Mouse (Mus musculus) hematopoietic stem cell, adult 5-6 weeks (primary cell): ENCODE results near the gene Smyd5. TPM values are rescaled to one million over a fixed set of nuclear protein-coding genes. Genes with fewer than 3 reads are reported as not detected.

Experiments used
- ATAC-seq, 2 experiments: fragments of 125-278 bp in 1 of 2; replicated peaks in 1 of 2; 2 replicates each; pipeline ENCODE4 v1.8.0; 2016 to 2017; ENCODE audit warnings: inconsistent platforms in 2 of 2, mild to moderate bottlenecking in 2 of 2, moderate number of reproducible peaks in 2 of 2, low read depth in 1 of 2, moderate TSS enrichment in 1 of 2; ENCODE audit not compliant: low FRiP score in 2 of 2, poor library complexity in 2 of 2, severe bottlenecking in 2 of 2, insufficient read depth in 1 of 2, low TSS enrichment in 1 of 2
- total RNA-seq: library from RNA; stranded (forward); fragments of 172-1452, 232-1000 nt; gene quantifications from 2 replicates; pipeline ENCODE4 v1.2.3, GENCODE M21; 2017

The Smyd5 gene
- total RNA-seq, 1 experiment from 2014 or later = 48.8 TPM

DNA sequence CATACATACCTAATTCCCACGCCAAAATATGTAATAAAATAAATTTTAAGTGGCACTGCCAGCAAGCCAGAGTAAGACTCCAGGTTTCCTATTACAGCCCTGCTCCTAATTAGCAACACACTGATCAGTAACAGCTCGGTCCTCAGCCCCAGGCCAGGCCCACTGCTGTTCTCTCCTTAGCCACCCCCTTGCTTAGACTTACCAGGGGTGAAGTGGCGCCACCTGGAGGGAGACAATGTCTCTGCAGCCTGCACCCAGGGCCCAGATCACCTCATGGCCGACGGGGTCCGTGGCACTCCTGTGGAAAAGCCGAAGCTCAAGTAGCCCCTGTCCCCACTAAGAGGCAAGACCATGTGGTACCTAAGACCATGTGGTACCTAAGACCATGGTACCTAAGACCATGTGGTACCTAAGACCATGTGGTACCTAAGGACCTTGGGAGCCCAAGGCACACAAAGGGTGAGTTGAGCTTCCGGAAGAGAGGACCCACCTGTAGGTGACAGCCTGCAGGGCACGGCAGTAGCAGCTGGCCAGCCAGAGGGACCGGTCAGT is 45.7 kb downstream of the Smyd5 start:
- peak in 1 of 2 experiments; percentile 47; a peak in 1 of 4 replicates for ATAC-seq

DNA sequence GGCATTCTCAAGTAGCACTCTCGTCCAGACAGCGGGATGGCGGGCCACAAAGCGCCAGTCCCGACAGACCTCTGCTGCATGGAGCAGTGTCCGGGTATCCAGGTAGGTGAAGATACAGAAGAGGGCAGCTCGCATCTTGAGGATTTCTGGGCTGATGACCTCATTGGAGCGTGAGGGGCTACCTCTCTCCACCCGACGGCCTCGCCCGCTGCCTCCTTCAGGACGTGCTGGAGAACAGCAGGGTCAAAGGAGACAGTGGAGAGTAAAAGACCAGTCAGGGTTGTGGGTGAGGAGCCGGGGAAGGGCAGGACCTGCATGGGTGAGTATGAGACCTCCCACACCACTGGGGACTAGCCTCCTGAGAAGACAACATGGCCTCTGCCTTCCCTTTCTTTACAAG is 46.6 kb downstream of the Smyd5 start:
- ATAC-seq = no peak

DNA sequence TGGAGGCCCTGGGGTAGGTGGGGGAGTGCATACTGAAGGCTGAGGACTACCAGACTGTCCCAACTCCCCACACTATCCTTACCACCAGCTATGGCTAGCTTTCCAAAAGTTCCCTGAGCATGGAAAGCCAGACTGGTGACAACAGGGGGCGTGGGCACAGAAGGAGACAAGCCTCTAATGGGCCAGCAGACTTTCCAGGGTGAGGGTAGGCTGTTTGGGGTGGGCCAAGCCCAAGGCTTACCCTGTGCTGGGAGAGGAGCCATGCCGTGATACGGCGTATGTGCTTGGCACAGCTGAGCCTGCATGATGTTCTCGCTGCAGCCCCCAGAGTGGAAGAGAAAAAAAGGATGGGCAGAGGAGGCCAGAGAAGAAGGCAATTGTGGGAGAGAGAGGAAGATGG is 48.2 kb downstream of the Smyd5 start:
- ATAC-seq = no peak

DNA sequence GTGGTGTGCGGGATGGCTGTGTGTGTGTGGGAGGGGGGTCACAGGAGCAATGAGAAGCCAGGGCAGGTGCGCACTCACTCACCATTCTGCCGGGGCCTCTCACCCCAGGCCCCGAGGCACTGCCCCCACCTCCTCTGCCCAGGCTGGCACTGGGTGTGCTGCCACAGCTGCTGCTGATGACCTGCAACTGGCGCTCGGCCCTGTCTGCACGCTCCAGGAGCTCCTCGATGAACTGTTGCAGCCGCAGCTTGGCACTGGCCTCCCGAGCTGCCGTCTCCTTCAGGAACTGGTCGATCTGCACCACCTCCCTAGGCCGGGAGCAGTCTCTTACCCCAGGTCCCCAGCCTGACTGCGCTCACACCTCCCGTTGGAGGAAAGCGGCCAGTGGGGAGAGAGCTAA is 48.9 kb downstream of the Smyd5 start:
- no peak for ATAC-seq

DNA sequence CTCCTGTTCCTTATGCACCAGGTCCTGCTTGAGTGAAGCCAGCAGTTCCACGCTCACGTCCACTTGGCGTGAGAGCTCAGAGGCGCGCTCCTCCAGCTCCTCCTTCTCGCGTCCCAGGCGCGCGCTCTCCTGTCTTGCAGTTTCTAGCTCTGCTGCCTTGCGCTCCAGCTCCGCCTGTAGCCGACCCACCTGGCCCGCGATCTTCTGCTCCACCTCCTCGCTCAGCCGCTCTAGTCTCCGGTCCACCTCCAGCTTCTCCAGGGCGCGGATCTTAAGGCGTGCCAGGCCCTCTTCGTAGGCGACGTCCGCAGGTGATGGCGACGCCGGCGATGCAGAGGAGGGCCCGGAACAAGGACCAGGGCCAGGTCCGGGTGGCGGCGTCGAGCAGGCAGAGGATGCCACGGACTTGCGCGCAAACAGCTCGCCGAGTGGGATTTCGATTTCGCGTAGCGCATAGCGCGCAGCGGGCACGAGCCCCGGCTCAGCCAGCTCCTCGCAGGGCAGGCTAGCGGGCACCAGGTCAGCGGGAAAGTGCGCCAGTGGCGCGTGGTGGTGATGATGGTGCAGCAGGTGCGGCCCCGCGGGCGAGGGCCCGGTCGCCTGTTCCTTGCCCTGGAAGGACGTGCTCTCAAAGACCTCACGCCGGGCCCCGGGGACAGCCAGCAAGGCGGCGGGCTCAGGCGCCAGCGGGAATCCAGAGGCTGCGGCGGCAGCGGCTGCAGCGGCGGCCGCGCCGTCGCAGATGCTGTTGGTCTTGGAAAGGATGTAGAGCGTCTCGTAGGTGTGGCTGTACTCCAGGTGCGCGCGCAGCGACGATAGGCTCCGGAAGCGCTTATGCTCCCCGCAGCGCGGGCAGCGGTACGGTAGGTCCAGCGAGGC is 52.3 kb downstream of the Smyd5 start:
- no peak for ATAC-seq

DNA sequence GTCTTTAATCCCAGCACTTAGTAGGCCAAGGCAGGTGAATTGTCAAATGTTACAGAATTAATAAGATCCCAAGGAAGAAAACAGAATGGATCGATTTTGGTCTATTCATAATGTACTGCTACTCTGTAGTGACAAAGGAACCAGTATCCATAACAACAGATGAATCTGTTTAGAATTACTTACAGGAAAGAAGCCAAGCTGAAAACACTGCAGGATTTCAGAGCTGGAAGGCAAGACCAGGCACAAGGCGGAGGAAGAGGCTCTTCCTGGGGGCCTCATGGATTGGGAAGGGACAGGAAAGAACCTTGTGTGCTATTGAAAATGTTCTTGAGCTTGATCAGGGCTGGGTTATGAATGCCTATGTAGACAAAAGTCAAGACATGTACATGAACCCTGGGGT is 53.9 kb downstream of the Smyd5 start:
- no peak for ATAC-seq

DNA sequence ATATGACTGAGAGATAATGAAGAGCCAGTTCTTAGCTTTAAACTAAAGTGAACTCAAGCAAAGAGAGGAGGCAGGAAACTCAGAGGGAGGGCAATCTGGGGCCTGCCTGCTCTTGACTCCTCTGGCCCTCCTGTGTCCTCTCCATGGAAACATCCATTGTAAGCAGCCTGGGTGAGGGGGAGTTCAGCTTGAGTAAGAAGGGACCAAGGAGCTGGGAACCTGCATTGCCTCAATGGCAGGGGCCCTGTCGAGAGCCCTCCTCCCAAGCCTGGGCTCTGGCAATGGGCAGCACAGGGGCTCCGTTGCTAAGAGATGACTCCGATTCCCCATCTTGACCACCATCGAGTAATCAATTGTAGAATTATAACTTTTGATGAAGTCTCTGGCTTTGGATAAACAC is 56.7 kb downstream of the Smyd5 start:
- no peak for ATAC-seq

DNA sequence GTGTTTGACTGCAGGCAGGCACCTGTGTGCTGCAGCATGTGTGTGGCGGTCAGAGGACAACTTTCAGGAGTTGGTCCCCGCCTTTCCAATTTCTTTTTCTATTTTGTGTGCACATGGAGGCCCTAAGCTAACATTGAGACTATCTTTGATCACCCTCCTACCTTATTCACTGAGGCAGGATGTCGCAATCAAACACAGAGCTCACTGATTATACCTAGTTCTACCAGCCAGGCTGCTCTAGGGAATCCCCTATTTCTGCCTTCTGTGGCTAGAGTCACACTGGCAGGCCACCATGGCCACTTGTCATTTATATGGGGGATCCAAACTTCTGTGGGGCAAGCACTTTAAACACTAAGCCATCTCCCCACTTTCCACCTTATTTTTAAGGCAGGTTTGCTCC is 57.9 kb downstream of the Smyd5 start:
- no peak for ATAC-seq

DNA sequence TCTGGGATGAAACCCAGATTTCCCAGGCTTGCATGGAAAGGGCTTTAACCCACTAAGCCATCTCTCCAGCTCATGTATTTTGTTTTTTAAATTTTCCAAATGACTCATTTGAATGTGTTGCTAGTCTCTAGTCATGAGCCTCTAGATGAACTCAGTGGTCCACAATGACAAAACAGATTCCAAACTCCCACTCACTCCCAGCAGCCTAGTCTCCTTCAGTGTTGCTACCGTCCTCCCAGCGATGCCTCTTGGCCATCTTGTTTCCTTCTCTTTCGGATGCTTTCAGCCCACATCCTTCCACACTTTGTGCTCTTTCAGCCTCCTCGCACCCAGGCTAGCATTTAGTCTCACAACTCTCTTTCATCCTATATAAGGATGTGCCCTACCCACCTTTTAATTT is 58.5 kb downstream of the Smyd5 start:
- no peak for ATAC-seq

DNA sequence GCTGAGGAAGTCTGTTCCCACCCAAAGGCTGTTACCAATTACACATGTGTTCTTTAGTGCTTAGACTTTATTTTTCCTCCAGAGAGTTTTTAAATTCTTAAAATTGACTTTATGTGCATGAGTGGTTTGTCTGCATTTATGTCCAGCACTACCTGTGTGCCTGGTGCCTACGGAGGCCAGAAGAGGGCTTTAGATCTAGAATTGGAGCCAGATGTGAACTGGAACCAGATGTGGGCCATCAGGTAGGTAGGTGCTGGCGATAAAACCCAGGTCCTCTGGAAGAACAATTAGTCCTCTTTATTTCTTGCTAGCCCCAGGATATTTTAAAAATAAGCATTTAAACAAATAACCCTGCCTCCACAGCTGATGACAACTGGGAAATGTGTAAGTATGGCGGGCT is 59.8 kb downstream of the Smyd5 start:
- ATAC-seq = no peak

Other genes starting within 250 kb of the Smyd5 start
- not detected in 2 replicates for gene Emx1, start 244.6 kb upstream of the Smyd5 start, total RNA-seq
- gene Sfxn5, start 98.6 kb upstream of the Smyd5 start, total RNA-seq = 1.7 and 3.5 TPM in 2 replicates
- 8.2 and 12.1 TPM in 2 replicates for gene Rab11fip5, start 57.4 kb upstream of the Smyd5 start, total RNA-seq
- gene Noto, start 8.1 kb upstream of the Smyd5 start, total RNA-seq = not detected in 2 replicates
- gene Cct7, start 19.5 kb downstream of the Smyd5 start, total RNA-seq = 232 and 274 TPM in 2 replicates
- 9.3 and 10.7 TPM in 2 replicates for gene Pradc1, start 20.0 kb downstream of the Smyd5 start, total RNA-seq
- gene Fbxo41, start 71.0 kb downstream of the Smyd5 start, total RNA-seq = not detected in 2 replicates
- 0.10 TPM in 1 of 2 replicates, not detected in the other for gene Egr4, start 81.6 kb downstream of the Smyd5 start, total RNA-seq
- 17.8 and 22.6 TPM in 2 replicates for gene Alms1, start 155.5 kb downstream of the Smyd5 start, total RNA-seq